Mouse (Mus musculus) 3T3-L1 (cell line): ENCODE data around the gene Gm20716.

ENCODE experiments used
- DNase-seq: peaks from one replicate; pipeline ENCODE4 v3.0.0-alpha.2; 2015; ENCODE audit warnings: low read depth, low spot score

The Gm20716 gene

GRCm38 (mm10) chr2:168229116-168230025 is 793 bp downstream of the Gm20716 start:
- peak; percentile 70 for DNase-seq

GRCm38 (mm10) chr2:168223326-168223725 is 6.8 kb downstream of the Gm20716 start:
- DNase-seq: no peak

- DNase-seq: no peak
These were observed 16.3 kb downstream of the Gm20716 start for GRCm38 (mm10) chr2:168213788-168214397.

GRCm38 (mm10) chr2:168207883-168208282 is 22.3 kb downstream of the Gm20716 start:
- DNase-seq: no peak

GRCm38 (mm10) chr2:168206725-168207644 is 23.2 kb downstream of the Gm20716 start, which contains the start of gene Adnp:
TSS of gene Adnp (minus strand) at chr2:168207112.
- peak; percentile 94 for DNase-seq

GRCm38 (mm10) chr2:168205681-168206631 is 24.2 kb downstream of the Gm20716 start:
- no peak for DNase-seq

- peak; percentile 99 for DNase-seq
These were observed 24.9 kb downstream of the Gm20716 start for GRCm38 (mm10) chr2:168205265-168205664.

- DNase-seq: no peak
These were observed 25.6 kb downstream of the Gm20716 start for GRCm38 (mm10) chr2:168204476-168204999.

GRCm38 (mm10) chr2:168200014-168200691 is 30.0 kb downstream of the Gm20716 start:
- peak; percentile 32 for DNase-seq

GRCm38 (mm10) chr2:168199476-168199875 is 30.7 kb downstream of the Gm20716 start:
- DNase-seq: no peak

GRCm38 (mm10) chr2:168198421-168198820 is 31.7 kb downstream of the Gm20716 start:
- no peak for DNase-seq

GRCm38 (mm10) chr2:168195721-168196120 is 34.4 kb downstream of the Gm20716 start:
- DNase-seq: no peak

- no peak for DNase-seq
These were observed 36.5 kb downstream of the Gm20716 start for GRCm38 (mm10) chr2:168193685-168194084.

GRCm38 (mm10) chr2:168191856-168192255 is 38.3 kb downstream of the Gm20716 start:
- peak; percentile 62 for DNase-seq

GRCm38 (mm10) chr2:168175946-168176345 is 54.2 kb downstream of the Gm20716 start:
- DNase-seq: no peak

GRCm38 (mm10) chr2:168170167-168170685 is 59.9 kb downstream of the Gm20716 start:
- no peak for DNase-seq

GRCm38 (mm10) chr2:168169800-168170113 is 60.4 kb downstream of the Gm20716 start:
- DNase-seq: no peak

- peak; percentile 33 for DNase-seq
These were observed 61.0 kb downstream of the Gm20716 start for GRCm38 (mm10) chr2:168168892-168169799.

GRCm38 (mm10) chr2:168167781-168168180 is 62.4 kb downstream of the Gm20716 start:
- peak; percentile 62 for DNase-seq
